Mouse (Mus musculus): Measurements from ENCODE around the gene Map2k6. TPM values are rescaled to one million over a fixed set of nuclear protein-coding genes. Genes with fewer than 3 reads are reported as not detected.

The Map2k6 gene
- polyA plus RNA-seq, 1 experiment from 2014 or later = 38.7 TPM

DNA sequence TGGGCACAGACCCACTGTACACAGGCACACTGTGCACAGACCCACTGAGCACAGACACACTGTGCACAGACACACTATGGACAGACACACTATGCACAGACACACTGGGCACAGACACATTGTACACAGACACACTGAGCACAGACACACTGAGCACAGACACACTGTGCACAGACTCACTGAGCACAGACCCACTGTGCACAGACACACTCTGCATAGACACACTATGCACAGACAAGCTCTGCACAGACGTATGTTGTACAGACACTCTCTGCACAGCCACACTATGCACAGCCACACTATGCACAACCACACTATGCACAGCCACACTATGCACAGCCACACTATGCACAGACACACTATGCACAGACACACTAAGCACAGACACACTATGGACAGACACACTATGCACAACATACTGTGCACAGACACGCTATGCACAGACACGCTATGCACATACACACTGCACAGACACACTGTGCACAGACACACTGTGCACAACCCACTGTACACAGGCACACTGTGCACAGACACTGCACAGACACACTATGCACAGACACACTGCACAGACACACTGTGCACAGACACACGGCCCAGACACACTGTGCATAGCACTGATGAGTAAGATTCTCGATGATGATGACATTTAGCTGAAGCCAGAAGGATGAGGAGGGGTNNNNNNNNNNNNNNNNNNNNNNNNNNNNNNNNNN lies 54.7 kb downstream of the Map2k6 start:
- peaks cover 13% of the 10 kb centered on the region for H3K4me1 ChIP-seq (ENCODE audit: control insufficient read depth, insufficient read depth, low read length)
- no peak overlapping the region for H3K4me3 ChIP-seq (ENCODE audit: low read depth, low read length)
- ATAC-seq (ENCODE audit: low FRiP score) (no peak), DNase-seq (ENCODE audit: low spot score, missing footprints) (no peak)
- no peak overlapping the region for H3K4me2 ChIP-seq
- 92% methylated on average over 5 of the region's 5 CpGs for WGBS
- H3K36me3 ChIP-seq (ENCODE audit: control insufficient read depth, insufficient read depth, low read length) = no peaks in the 10 kb centered on the region
- H3K9ac ChIP-seq (ENCODE audit: low read length) = no peak overlapping the region
- no peaks in the 10 kb centered on the region for H3K9me3 ChIP-seq (ENCODE audit: control insufficient read depth, low read length)
- no peak overlapping the region for H3K27ac ChIP-seq (ENCODE audit: low read depth, low read length)
- no peaks in the 10 kb centered on the region for H3K27me3 ChIP-seq (ENCODE audit: control insufficient read depth, insufficient read depth, low read length)

DNA sequence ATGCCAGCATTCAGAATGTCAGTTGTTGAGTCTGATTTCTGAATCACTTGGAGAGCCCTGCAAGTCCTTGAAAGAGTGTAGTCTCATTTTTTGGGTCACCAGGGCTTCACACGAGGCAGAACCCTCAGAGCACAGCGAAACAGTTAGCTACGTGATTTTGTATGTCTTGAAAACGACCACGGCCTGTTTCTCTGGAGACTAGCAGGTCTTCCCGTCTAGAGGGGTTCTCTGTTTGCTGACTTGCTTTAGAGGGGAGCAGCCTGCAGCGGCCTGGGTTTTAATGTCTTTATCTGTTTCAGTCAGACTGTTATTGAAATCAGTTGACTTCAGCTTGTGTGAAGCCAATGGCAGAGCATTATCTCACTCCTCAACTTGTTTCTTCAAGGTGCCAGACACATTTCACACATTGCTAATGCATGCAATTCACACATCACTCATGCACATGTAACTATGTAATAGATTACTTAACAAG lies 58.6 kb downstream of the Map2k6 start:
- Histone ChIP-seq H3K4me3 (ENCODE audit: low read depth, low read length) (no peak overlapping the region), H3K27ac (ENCODE audit: low read depth, low read length) (no peak overlapping the region), H3K4me1 (ENCODE audit: control insufficient read depth, insufficient read depth, low read length) (peaks cover 12% of the 10 kb centered on the region), H3K27me3 (ENCODE audit: control insufficient read depth, insufficient read depth, low read length) (no peaks in the 10 kb centered on the region), H3K9me3 (ENCODE audit: control insufficient read depth, low read length) (no peaks in the 10 kb centered on the region), H3K36me3 (ENCODE audit: control insufficient read depth, insufficient read depth, low read length) (no peaks in the 10 kb centered on the region), H3K9ac (ENCODE audit: low read length) (no peak overlapping the region), H3K4me2 (no peak overlapping the region)
- WGBS = 70% methylated on average over 7 of the region's 7 CpGs
- ATAC-seq (ENCODE audit: low FRiP score) = no peak
- DNase-seq (ENCODE audit: low spot score, missing footprints) = no peak

DNA sequence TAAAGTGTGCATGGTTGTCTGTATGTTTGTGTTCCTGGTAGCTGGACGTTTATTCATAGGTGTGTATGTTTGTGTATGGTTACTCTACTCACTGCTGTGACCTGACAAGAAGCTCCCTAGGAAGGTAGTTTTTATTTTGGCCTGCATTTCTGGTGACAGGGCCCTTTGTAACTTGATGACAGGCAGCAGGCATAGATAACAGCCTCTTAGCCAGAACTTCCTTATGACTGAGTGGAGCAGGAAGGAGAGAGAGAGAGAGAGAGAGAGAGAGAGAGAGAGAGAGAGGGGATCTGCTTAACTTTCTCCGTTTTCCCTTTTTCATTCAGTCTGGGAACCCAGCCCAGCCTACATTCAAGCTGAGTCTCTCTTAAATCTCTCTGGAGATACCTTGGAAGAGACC lies 61.6 kb downstream of the Map2k6 start:
- H3K36me3 ChIP-seq (ENCODE audit: control insufficient read depth, insufficient read depth, low read length) = no peaks in the 10 kb centered on the region
- ATAC-seq (ENCODE audit: low FRiP score) = no peak
- H3K9me3 ChIP-seq (ENCODE audit: control insufficient read depth, low read length) = no peaks in the 10 kb centered on the region
- WGBS = 49% methylated on average over 2 of the region's 2 CpGs
- no peak for DNase-seq (ENCODE audit: low spot score, missing footprints)
- peaks cover 12% of the 10 kb centered on the region for H3K4me1 ChIP-seq (ENCODE audit: control insufficient read depth, insufficient read depth, low read length)
- no peak overlapping the region for H3K9ac ChIP-seq (ENCODE audit: low read length)
- no peak overlapping the region for H3K4me2 ChIP-seq
- no peaks in the 10 kb centered on the region for H3K27me3 ChIP-seq (ENCODE audit: control insufficient read depth, insufficient read depth, low read length)
- H3K4me3 ChIP-seq (ENCODE audit: low read depth, low read length) = no peak overlapping the region
- H3K27ac ChIP-seq (ENCODE audit: low read depth, low read length) = no peak overlapping the region

DNA sequence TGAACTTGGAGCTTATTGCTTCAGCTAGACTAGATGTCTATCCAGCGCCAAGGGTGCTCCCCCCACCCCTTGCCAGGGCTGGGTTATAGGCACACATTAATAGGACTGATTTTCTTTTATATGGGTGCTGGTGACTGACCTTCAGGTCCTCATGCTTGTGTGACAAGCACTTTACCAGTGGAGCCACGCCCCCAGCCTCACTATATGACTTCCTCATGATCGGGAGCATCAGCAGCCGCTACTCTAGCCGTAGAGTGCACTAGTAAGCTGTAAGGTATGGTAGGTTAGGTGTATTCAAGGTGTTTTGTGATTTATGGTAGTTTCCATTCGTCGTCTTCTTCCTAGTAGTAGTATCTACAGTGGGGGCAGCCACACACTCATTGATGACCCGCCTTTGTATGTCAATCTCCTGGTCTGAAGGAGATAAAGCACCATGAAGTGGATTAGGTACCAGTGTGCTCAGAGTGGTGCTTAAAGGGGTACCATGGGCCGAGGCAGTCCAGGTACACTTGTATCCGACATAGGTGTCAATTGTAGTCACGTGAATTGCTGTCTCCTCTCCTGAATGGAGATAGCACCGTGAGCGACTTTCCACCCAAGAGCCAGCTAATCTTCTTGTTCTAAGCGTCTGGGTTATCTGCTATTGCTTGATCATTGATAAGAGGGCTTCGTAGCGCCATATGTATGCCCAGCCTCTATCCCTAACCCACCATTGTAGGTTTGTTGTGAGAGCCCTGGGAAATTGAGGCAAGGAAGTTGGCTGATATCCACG lies 62.8 kb downstream of the Map2k6 start:
- H3K4me1 ChIP-seq (ENCODE audit: control insufficient read depth, insufficient read depth, low read length) = peaks cover 12% of the 10 kb centered on the region
- H3K4me3 ChIP-seq (ENCODE audit: low read depth, low read length) = no peak overlapping the region
- WGBS = 95% methylated on average over 17 of the region's 17 CpGs

DNA sequence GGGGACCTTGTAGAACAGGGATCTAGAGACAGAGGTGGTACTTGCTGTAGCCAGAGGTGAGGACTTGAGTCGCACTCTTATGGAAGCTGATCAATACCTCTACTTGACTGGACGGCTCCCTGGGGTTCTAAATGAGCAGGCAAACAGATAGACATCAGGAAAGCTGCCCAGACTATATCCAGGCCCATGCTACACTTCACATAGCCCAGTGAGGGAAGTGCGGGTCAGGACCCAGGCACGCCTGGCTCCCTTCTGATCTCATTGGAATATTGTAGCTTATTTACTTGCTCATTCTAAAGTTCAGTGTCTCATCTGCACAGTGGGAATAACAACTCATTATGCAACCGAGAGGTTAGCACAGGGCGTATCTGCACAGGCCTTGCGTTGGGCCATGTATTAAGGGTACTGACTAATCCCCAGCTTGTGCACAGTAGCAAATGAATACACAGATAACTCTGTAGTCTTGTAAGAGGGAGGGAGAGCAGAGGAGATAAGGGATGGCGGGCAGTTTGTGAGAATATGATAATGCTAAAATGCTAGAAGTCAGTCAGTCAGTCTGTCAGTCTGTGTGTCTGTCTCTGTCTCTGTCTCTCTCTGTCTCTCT lies 64.2 kb downstream of the Map2k6 start:
- H3K9ac ChIP-seq (ENCODE audit: low read length) = no peak overlapping the region
- H3K27me3 ChIP-seq (ENCODE audit: control insufficient read depth, insufficient read depth, low read length) = no peaks in the 10 kb centered on the region
- H3K4me1 ChIP-seq (ENCODE audit: control insufficient read depth, insufficient read depth, low read length) = peaks cover 10% of the 10 kb centered on the region
- WGBS = 77% methylated on average over 8 of the region's 8 CpGs
- H3K9me3 ChIP-seq (ENCODE audit: control insufficient read depth, low read length) = no peaks in the 10 kb centered on the region
- H3K4me3 ChIP-seq (ENCODE audit: low read depth, low read length) = no peak overlapping the region
- ATAC-seq (ENCODE audit: low FRiP score) (no peak), DNase-seq (ENCODE audit: low spot score, missing footprints) (no peak)
- no peak overlapping the region for H3K4me2 ChIP-seq
- no peaks in the 10 kb centered on the region for H3K36me3 ChIP-seq (ENCODE audit: control insufficient read depth, insufficient read depth, low read length)
- no peak overlapping the region for H3K27ac ChIP-seq (ENCODE audit: low read depth, low read length)

More for the DNA sequence above, 62.8 kb downstream of the Map2k6 start:
- no peak for DNase-seq (ENCODE audit: low spot score, missing footprints)
- Histone ChIP-seq H3K36me3 (ENCODE audit: control insufficient read depth, insufficient read depth, low read length) (no peaks in the 10 kb centered on the region), H3K9ac (ENCODE audit: low read length) (no peak overlapping the region), H3K27me3 (ENCODE audit: control insufficient read depth, insufficient read depth, low read length) (no peaks in the 10 kb centered on the region), H3K27ac (ENCODE audit: low read depth, low read length) (no peak overlapping the region), H3K4me2 (no peak overlapping the region), H3K9me3 (ENCODE audit: control insufficient read depth, low read length) (no peaks in the 10 kb centered on the region)
- ATAC-seq (ENCODE audit: low FRiP score) = no peak

DNA sequence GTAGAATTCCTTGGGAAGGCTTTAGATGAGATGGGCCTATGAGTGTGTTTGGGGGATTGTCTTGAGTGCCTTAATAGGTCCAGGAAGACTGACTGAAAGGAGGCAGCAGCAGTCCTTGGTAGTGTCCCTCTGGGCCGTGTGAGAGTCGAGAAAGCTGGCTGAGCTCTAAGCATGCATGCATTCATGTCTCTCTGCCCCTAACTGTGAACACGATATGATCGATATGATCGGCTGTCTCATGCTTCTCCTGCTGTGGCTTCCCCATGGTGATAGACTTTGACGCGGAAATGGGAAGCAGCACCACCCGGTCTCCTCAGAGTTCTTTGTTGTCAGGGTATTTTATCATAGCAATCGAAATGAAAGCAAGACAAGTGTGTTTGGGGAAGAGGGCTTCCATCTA lies 64.9 kb downstream of the Map2k6 start:
- no peak overlapping the region for H3K27ac ChIP-seq (ENCODE audit: low read depth, low read length)
- DNase-seq (ENCODE audit: low spot score, missing footprints) = no peak
- H3K4me3 ChIP-seq (ENCODE audit: low read depth, low read length) = no peak overlapping the region
- WGBS = 78% methylated on average over 9 of the region's 9 CpGs
- no peak overlapping the region for H3K9ac ChIP-seq (ENCODE audit: low read length)
- H3K9me3 ChIP-seq (ENCODE audit: control insufficient read depth, low read length) = no peaks in the 10 kb centered on the region
- no peaks in the 10 kb centered on the region for H3K36me3 ChIP-seq (ENCODE audit: control insufficient read depth, insufficient read depth, low read length)
- ATAC-seq (ENCODE audit: low FRiP score) = no peak
- H3K4me2 ChIP-seq = no peak overlapping the region
- H3K27me3 ChIP-seq (ENCODE audit: control insufficient read depth, insufficient read depth, low read length) = no peaks in the 10 kb centered on the region
- peaks cover 6% of the 10 kb centered on the region for H3K4me1 ChIP-seq (ENCODE audit: control insufficient read depth, insufficient read depth, low read length)

DNA sequence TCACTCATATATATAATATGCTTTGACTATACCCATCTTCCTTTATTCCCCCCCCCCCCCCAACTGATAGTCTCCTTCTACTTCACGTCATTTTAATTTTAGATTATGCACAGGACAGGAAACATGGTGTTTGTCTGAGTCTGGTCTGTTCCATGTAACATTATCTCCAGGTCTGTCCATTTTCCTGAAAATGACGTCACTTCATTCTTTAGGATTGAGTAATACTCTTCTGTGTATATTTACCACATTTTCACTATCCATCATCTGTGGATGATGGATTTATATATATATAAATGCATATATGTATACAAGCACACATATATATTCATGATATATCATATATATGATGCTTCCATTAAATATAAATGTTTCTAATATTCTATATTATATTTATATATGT lies 70.1 kb downstream of the Map2k6 start:
- H3K4me2 ChIP-seq = no peak overlapping the region
- 91% methylated on average over 2 of the region's 2 CpGs for WGBS
- ATAC-seq (ENCODE audit: low FRiP score) (no peak), DNase-seq (ENCODE audit: low spot score, missing footprints) (no peak)
- H3K27me3 ChIP-seq (ENCODE audit: control insufficient read depth, insufficient read depth, low read length) = no peaks in the 10 kb centered on the region
- no peak overlapping the region for H3K27ac ChIP-seq (ENCODE audit: low read depth, low read length)
- H3K4me1 ChIP-seq (ENCODE audit: control insufficient read depth, insufficient read depth, low read length) = no peaks in the 10 kb centered on the region
- H3K9ac ChIP-seq (ENCODE audit: low read length) = no peak overlapping the region
- no peaks in the 10 kb centered on the region for H3K36me3 ChIP-seq (ENCODE audit: control insufficient read depth, insufficient read depth, low read length)
- no peak overlapping the region for H3K4me3 ChIP-seq (ENCODE audit: low read depth, low read length)
- H3K9me3 ChIP-seq (ENCODE audit: control insufficient read depth, low read length) = no peaks in the 10 kb centered on the region

DNA sequence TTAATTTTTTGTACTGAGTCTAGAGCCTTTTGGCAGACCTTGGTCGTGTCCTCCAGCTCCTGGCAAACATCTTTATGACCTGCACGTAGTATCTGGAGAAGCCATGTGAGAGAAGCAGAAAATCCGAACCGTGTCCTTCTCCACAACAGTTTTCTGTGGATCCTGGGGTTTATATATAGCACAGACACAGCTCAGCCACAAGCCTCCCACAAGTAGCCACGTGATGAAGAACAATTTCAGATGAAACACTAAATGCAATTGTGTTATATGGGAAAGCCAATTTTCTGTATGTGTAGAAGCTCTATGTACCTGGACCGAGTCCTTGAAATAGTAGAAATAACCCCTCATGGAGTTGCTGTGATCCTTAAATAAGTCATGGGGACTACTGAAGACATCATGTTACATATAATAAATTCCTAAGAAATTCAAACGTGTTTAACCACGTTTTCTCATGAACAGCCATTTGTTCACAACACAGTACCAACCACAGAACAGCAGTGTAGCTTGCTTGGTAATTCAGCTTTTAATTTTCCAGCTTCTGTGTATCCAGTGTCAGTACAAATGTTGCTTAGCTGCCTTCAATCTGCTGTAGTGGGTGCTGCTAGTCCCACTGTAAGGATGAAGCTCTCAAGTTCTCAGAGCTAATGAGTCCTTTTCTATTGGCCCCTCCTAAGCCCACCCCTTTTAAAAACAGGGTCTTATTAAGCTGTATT lies 71.8 kb downstream of the Map2k6 start:
- no peak overlapping the region for H3K4me2 ChIP-seq
- H3K27me3 ChIP-seq (ENCODE audit: control insufficient read depth, insufficient read depth, low read length) = no peaks in the 10 kb centered on the region
- no peaks in the 10 kb centered on the region for H3K36me3 ChIP-seq (ENCODE audit: control insufficient read depth, insufficient read depth, low read length)
- DNase-seq (ENCODE audit: low spot score, missing footprints) (no peak), ATAC-seq (ENCODE audit: low FRiP score) (no peak)
- H3K27ac ChIP-seq (ENCODE audit: low read depth, low read length) = no peak overlapping the region
- no peaks in the 10 kb centered on the region for H3K4me1 ChIP-seq (ENCODE audit: control insufficient read depth, insufficient read depth, low read length)
- no peaks in the 10 kb centered on the region for H3K9me3 ChIP-seq (ENCODE audit: control insufficient read depth, low read length)
- 90% methylated on average over 8 of the region's 8 CpGs for WGBS
- H3K4me3 ChIP-seq (ENCODE audit: low read depth, low read length) = no peak overlapping the region
- H3K9ac ChIP-seq (ENCODE audit: low read length) = no peak overlapping the region

Measured in midbrain, embryonic 11.5 days (tissue).